Mouse (Mus musculus) bone marrow macrophage, adult 2 months (primary cell): Measurements from ENCODE around the gene Ezr. TPM values are rescaled to one million over a fixed set of nuclear protein-coding genes. Genes with fewer than 3 reads are reported as not detected.

Experiments
- H3K27ac ChIP-seq: 2 replicates; pipeline ENCODE4 v1.5.1; 2012; ENCODE audit warnings: low read depth, low read length; ENCODE audit not compliant: insufficient read depth
- H3K4me1 ChIP-seq: 2 replicates; pipeline ENCODE4 v1.6.1; 2012; ENCODE audit warnings: low read length; ENCODE audit not compliant: control insufficient read depth, insufficient read depth
- H3K4me3 ChIP-seq: 2 replicates; pipeline ENCODE4 v1.5.1; 2012; ENCODE audit warnings: mild to moderate bottlenecking, low read length, moderate library complexity; ENCODE audit not compliant: insufficient read depth
- CTCF ChIP-seq: IDR thresholded peaks from 2 replicates; pipeline ENCODE4 v1.5.1; 2012; ENCODE audit warnings: low read depth, mild to moderate bottlenecking, low read length, moderate library complexity
- POLR2A ChIP-seq: IDR thresholded peaks from 2 replicates; pipeline ENCODE4 v1.6.1; 2012; ENCODE audit warnings: mild to moderate bottlenecking, low read depth, low read length, borderline replicate concordance
- polyA plus RNA-seq: library from polyadenylated mRNA; stranded (reverse); fragments of >200 nt; gene quantifications from 2 replicates; pipeline ENCODE4 v1.2.4, GENCODE M21; 2012; ENCODE audit not compliant: missing spikeins, insufficient read depth, insufficient read length

Gene Ezr
- polyA plus RNA-seq, 1 experiment: 19.4 TPM

GRCm38 (mm10) chr17:6794160-6794751 is 11.7 kb upstream of the Ezr start:
- H3K4me1 ChIP-seq: peaks cover 28% of the 10 kb centered on the region
- TF ChIP-seq CTCF (no peak), POLR2A (no peak)
- H3K4me3 ChIP-seq: peak overlapping the region; percentile 2; the same call in 1 of the 2 replicates
- H3K27ac ChIP-seq: no peak overlapping the region

- Histone ChIP-seq H3K4me3 (no peak overlapping the region), H3K4me1 (peaks cover 15% of the 10 kb centered on the region), H3K27ac (no peak overlapping the region)
- TF ChIP-seq POLR2A (no peak), CTCF (no peak)
These were observed 7.1 kb upstream of the Ezr start for GRCm38 (mm10) chr17:6789581-6790118.

- TF ChIP-seq POLR2A: no peak
- TF ChIP-seq CTCF: no peak
- H3K4me1 ChIP-seq: peaks cover 10% of the 10 kb centered on the region
- H3K27ac ChIP-seq: no peak overlapping the region
- H3K4me3 ChIP-seq: no peak overlapping the region
These were observed 6.5 kb upstream of the Ezr start for GRCm38 (mm10) chr17:6789103-6789502.

- Histone ChIP-seq H3K27ac (no peak overlapping the region), H3K4me1 (no peaks in the 10 kb centered on the region), H3K4me3 (no peak overlapping the region)
- no peak for TF ChIP-seq CTCF
- TF ChIP-seq POLR2A: no peak
These were observed 4.7 kb upstream of the Ezr start for GRCm38 (mm10) chr17:6787241-6787640.

GRCm38 (mm10) chr17:6783756-6784357 is 1.3 kb upstream of the Ezr start:
- Histone ChIP-seq H3K27ac (no peak overlapping the region), H3K4me1 (peaks cover 17% of the 10 kb centered on the region), H3K4me3 (peak overlapping the region; percentile 85)
- TF ChIP-seq CTCF (no peak), POLR2A (no peak)

- H3K4me3 ChIP-seq: peak overlapping the region; percentile 85
- peaks cover 17% of the 10 kb centered on the region for H3K4me1 ChIP-seq
- no peak for TF ChIP-seq POLR2A
- no peak for TF ChIP-seq CTCF
- peak overlapping the region; percentile 77 for H3K27ac ChIP-seq
These were observed 550 bp upstream of the Ezr start for GRCm38 (mm10) chr17:6783006-6783661.

GRCm38 (mm10) chr17:6782033-6782526 is 504 bp downstream of the Ezr start:
- H3K4me1 ChIP-seq: peaks cover 20% of the 10 kb centered on the region
- no peak overlapping the region for H3K27ac ChIP-seq
- TF ChIP-seq CTCF (no peak), POLR2A (no peak)
- peak overlapping the region; percentile 85 for H3K4me3 ChIP-seq

GRCm38 (mm10) chr17:6781273-6781672 is 1.3 kb downstream of the Ezr start:
- no peak overlapping the region for H3K4me3 ChIP-seq
- TF ChIP-seq POLR2A (no peak), CTCF (no peak)
- peaks cover 20% of the 10 kb centered on the region for H3K4me1 ChIP-seq
- no peak overlapping the region for H3K27ac ChIP-seq

GRCm38 (mm10) chr17:6780521-6781115 is 2.0 kb downstream of the Ezr start:
- TF ChIP-seq CTCF (no peak), POLR2A (no peak)
- Histone ChIP-seq H3K4me1 (peaks cover 20% of the 10 kb centered on the region), H3K27ac (no peak overlapping the region), H3K4me3 (no peak overlapping the region)
